Mouse (Mus musculus) heart, postnatal 0 days (tissue): ENCODE measurements at regions not wholly inside any gene's neighbourhood (a gene's known extent, or its start where the extent isn't known, plus 50 kb on each side); places are given as distances from the start of the nearest gene placed in this dataset.

ENCODE experiments used
- CTCF ChIP-seq: IDR thresholded peaks from 2 replicates; pipeline ENCODE4 v1.5.1; 2016; ENCODE audit warnings: antibody characterized with exemption, control low read depth, low read depth
- EP300 ChIP-seq: IDR thresholded peaks from 2 replicates; pipeline ENCODE4 v1.6.1; 2016; ENCODE audit warnings: antibody characterized with exemption, low read depth

DNA sequence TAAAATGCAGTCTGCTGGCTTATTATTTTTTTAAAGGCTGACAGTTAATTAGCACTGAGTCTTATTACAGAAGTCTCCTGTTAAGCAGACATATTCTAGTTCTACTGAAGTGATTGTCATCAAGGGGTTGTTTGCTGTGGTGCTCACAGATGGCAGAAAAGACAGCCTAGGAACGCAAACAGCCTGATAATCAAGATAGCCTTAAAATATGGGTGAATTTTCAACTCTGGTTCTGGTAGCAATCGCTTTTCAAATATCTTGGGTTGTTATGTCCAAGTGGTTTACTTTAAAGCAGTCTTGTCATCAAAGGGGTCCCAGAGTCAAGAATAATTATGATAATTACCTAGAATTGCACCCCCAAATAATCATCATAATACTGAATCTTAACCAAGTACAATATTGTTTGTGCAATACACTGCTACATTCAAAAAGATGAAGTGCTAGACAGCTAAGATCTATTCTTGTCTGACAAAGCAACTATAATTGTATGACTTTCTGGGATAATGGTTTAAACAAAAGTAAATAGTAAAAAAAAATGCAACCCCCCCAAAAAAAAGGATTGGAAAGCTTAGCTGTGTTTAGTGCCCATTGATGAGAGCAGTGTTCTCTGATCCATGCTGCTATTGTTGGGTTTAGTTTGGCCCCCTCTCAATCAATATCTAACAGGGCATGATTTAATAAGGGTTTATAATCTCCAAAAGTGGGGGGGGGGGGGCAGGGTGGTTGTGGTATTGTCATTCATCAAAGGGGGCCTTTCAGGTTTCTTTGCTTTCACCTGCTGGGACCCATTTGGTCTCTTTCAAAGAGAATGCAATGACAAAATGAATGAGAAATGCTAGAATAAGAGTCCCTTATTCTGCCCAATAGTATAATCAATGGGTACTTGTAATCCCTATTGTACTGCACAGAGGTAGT is 437.4 kb upstream of the Ccnh start:
- TF ChIP-seq EP300 (no peak), CTCF (no peak)
